Mouse (Mus musculus) heart, postnatal 0 days (tissue): ENCODE results near the gene Fam168a. TPM values are rescaled to one million over a fixed set of nuclear protein-coding genes. Genes with fewer than 3 reads are reported as not detected.

Experiments
- ATAC-seq: fragments of 200-750 bp; cut with Nextera tagmentation; 2 replicates; pipeline ENCODE4 v1.8.0; 2017; ENCODE audit warnings: low read depth, moderate number of reproducible peaks, moderate library complexity; ENCODE audit not compliant: insufficient read depth
- DNase-seq: peaks from one replicate; pipeline ENCODE4 v3.0.0-alpha.2; 2016; ENCODE audit warnings: low spot score
- H3K27ac ChIP-seq: fragments of 300-500 bp; sonication (generic); 2 replicates; pipeline ENCODE4 v1.5.1; 2014; ENCODE audit warnings: low read depth, mild to moderate bottlenecking
- H3K27me3 ChIP-seq: fragments of 300-500 bp; sonication (generic); 2 replicates; pipeline ENCODE4 v1.6.1; 2014; ENCODE audit warnings: low read length, mixed read lengths; ENCODE audit not compliant: control insufficient read depth, insufficient read depth
- H3K36me3 ChIP-seq: fragments of 300-500 bp; sonication (generic); replicated peaks from 2 replicates; pipeline ENCODE4 v1.6.1; 2014; ENCODE audit warnings: low read length, mixed read lengths; ENCODE audit not compliant: control insufficient read depth, insufficient read depth
- H3K4me1 ChIP-seq: fragments of 300-500 bp; sonication (generic); 2 replicates; pipeline ENCODE4 v1.6.1; 2014; ENCODE audit warnings: antibody characterized with exemption; ENCODE audit not compliant: control insufficient read depth, insufficient read depth
- H3K4me2 ChIP-seq: fragments of 300-500 bp; sonication (generic); 2 replicates; pipeline ENCODE4 v1.6.1; 2014; ENCODE audit warnings: low read depth, mild to moderate bottlenecking, low read length, moderate library complexity
- H3K4me3 ChIP-seq: fragments of 300-500 bp; sonication (generic); 2 replicates; pipeline ENCODE4 v1.5.1; 2014; ENCODE audit warnings: low read depth, low read length
- H3K9ac ChIP-seq: fragments of 300-500 bp; sonication (generic); replicated peaks from 2 replicates; pipeline ENCODE4 v1.6.1; 2014; ENCODE audit warnings: low read depth, low read length, mixed read lengths
- H3K9me3 ChIP-seq: fragments of 300-500 bp; sonication (generic); replicated peaks from 2 replicates; pipeline ENCODE4 v1.6.1; 2016; ENCODE audit warnings: low read length; ENCODE audit not compliant: control insufficient read depth
- CTCF ChIP-seq: IDR thresholded peaks from 2 replicates; pipeline ENCODE4 v1.5.1; 2016; ENCODE audit warnings: antibody characterized with exemption, control low read depth, low read depth
- EP300 ChIP-seq: IDR thresholded peaks from 2 replicates; pipeline ENCODE4 v1.6.1; 2016; ENCODE audit warnings: antibody characterized with exemption, low read depth
- WGBS: fragments of 180-500 bp; shearing (Covaris S2); extraction: QIAGEN DNeasy Blood & Tissue Kit; methylation state at CpG from one replicate; pipeline ENCODE4 v1.1.7; 2014; 5-methylcytosine and 5-hydroxymethylcytosine counted together
- polyA plus RNA-seq: library from polyadenylated mRNA; unstranded; fragments of >200 nt; fragmentation: Nextera tagmentation; extraction: Ambion mirVana; gene quantifications from 2 replicates; pipeline ENCODE4 v1.2.1, GENCODE M21; 2015
- total RNA-seq: library from RNA; depleted of rRNA; stranded (reverse); fragments of >200 nt; gene quantifications from 2 replicates; pipeline ENCODE4 v1.2.3, GENCODE M21; 2014; ENCODE audit warnings: low replicate concordance

Fam168a gene
- total and polyA plus RNA-seq, 2 experiments from 2014 or later: 20.0 to 29.0 TPM

- Histone ChIP-seq H3K9me3 (no peaks in the 10 kb centered on the region), H3K27ac (no peak overlapping the region), H3K36me3 (no peaks in the 10 kb centered on the region), H3K4me3 (no peak overlapping the region), H3K4me1 (no peaks in the 10 kb centered on the region), H3K27me3 (no peaks in the 10 kb centered on the region), H3K4me2 (no peak overlapping the region), H3K9ac (no peak overlapping the region)
- WGBS: 57% methylated on average over 15 of the region's 15 CpGs
- no peak for ATAC-seq
- TF ChIP-seq EP300: no peak
- TF ChIP-seq CTCF: no peak
- no peak for DNase-seq
These were observed 27.2 kb upstream of the Fam168a start for GRCm38 (mm10) chr7:100678948-100679880.

DNA sequence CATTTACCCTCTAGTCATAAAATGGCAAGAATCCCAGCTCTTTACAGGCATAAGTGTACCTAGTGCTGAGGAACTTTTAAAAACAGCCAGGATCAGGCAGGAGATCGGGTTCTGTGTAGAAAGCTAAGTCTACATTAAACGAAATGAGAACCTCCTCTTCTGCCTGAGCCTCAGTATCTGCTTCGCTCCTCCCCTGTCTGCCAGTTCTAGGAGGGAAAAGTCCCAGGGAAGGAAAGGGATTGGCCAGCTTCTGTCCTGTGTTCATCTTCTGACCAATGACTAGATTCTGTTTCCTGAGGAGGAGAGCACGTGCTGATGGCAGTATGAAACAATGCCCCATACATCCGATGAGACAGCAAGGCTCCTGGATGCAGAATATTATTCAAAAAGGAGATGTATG lies 25.3 kb upstream of the Fam168a start:
- Histone ChIP-seq H3K4me3 (no peak overlapping the region), H3K27me3 (no peaks in the 10 kb centered on the region), H3K36me3 (no peaks in the 10 kb centered on the region), H3K9ac (no peak overlapping the region), H3K9me3 (no peaks in the 10 kb centered on the region), H3K4me2 (no peak overlapping the region), H3K27ac (no peak overlapping the region), H3K4me1 (no peaks in the 10 kb centered on the region)
- WGBS: 51% methylated on average over 5 of the region's 5 CpGs
- ATAC-seq: no peak
- DNase-seq: no peak
- TF ChIP-seq CTCF (no peak), EP300 (no peak)

DNA sequence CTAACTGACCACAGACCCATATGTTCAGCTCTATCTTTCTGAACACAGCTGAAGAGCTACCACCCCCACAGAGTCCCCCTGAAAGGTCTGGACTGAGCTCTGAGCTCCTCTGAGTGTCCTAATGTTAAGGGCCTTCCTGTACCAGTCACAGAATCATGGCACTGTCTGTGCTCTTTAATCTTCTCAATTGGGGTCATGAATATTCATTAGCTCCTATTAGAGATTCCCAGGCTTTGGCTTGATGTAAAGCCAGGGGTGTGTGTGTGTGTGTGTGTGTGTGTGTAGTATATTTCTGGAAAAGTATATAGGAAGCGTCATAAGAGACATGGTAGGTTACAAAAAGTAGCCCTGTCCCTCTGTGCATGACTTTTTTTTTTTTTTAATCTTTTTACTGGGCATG lies 23.2 kb upstream of the Fam168a start:
- Histone ChIP-seq H3K27me3 (no peaks in the 10 kb centered on the region), H3K4me1 (no peaks in the 10 kb centered on the region), H3K4me3 (no peak overlapping the region), H3K27ac (no peak overlapping the region), H3K9me3 (no peaks in the 10 kb centered on the region), H3K9ac (no peak overlapping the region), H3K36me3 (no peaks in the 10 kb centered on the region), H3K4me2 (no peak overlapping the region)
- TF ChIP-seq EP300: no peak
- TF ChIP-seq CTCF: no peak
- ATAC-seq (no peak), DNase-seq (no peak)
- WGBS: 90% methylated on average over 1 of the region's 1 CpGs

GRCm38 (mm10) chr7:100684081-100684480 lies 22.4 kb upstream of the Fam168a start:
- 56% methylated on average over 5 of the region's 5 CpGs for WGBS
- H3K9me3 ChIP-seq: no peaks in the 10 kb centered on the region
- no peak overlapping the region for H3K27ac ChIP-seq
- H3K27me3 ChIP-seq: no peaks in the 10 kb centered on the region
- H3K9ac ChIP-seq: no peak overlapping the region
- no peaks in the 10 kb centered on the region for H3K36me3 ChIP-seq
- no peak overlapping the region for H3K4me2 ChIP-seq
- no peak overlapping the region for H3K4me3 ChIP-seq
- H3K4me1 ChIP-seq: no peaks in the 10 kb centered on the region
- no peak for TF ChIP-seq EP300
- no peak for TF ChIP-seq CTCF
- ATAC-seq: no peak
- DNase-seq: no peak

DNA sequence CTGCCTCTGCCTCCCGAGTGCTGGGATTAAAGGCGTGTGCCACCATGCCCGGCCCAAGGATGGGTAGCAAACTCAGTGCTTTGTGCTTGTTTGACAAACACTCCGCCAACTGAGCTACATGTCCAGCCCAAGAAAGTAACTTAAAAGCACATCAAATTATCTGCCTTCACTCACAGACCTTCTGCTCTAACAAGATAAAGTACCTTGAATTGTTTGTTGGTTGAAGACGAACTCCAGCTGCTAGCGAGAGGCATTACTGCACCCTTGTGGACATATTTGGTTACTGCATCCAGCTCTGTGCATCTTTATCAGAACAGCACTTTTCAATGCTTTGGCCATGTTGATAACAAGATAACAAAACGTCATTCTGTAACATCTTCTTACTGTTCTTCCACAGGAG lies 21.9 kb upstream of the Fam168a start:
- H3K4me1 ChIP-seq: no peaks in the 10 kb centered on the region
- ATAC-seq (no peak), DNase-seq (no peak)
- no peak overlapping the region for H3K4me2 ChIP-seq
- H3K9ac ChIP-seq: no peak overlapping the region
- no peak overlapping the region for H3K27ac ChIP-seq
- 47% methylated on average over 7 of the region's 7 CpGs for WGBS
- no peaks in the 10 kb centered on the region for H3K9me3 ChIP-seq
- TF ChIP-seq EP300 (no peak), CTCF (peak; percentile 92)
- no peak overlapping the region for H3K4me3 ChIP-seq
- H3K36me3 ChIP-seq: no peaks in the 10 kb centered on the region
- no peaks in the 10 kb centered on the region for H3K27me3 ChIP-seq
